Mouse (Mus musculus) hindbrain, embryonic 11.5 days (tissue): ENCODE results near the gene Fam192a. TPM values are rescaled to one million over a fixed set of nuclear protein-coding genes. Genes with fewer than 3 reads are reported as not detected.

Experiments used
- polyA plus RNA-seq: library from polyadenylated mRNA; unstranded; fragments of >200 nt; fragmentation: Nextera tagmentation; extraction: Ambion mirVana; gene quantifications from 2 replicates; pipeline ENCODE4 v1.2.1, GENCODE M21; 2014

The Fam192a gene
- polyA plus RNA-seq, 1 experiment from 2014 or later = 110 TPM

Other genes with a start within 250 kb of the Fam192a start
- gene Herpud1, start 215.6 kb downstream of the Fam192a start, polyA plus RNA-seq = 60.8 and 61.0 TPM in 2 replicates
- gene Nlrc5, start 167.6 kb downstream of the Fam192a start, polyA plus RNA-seq = 0.23 TPM in 1 of 2 replicates, not detected in the other
- gene Cpne2, start 69.0 kb downstream of the Fam192a start, polyA plus RNA-seq = 9.8 and 10.1 TPM in 2 replicates
- gene Rspry1, start 60 bp downstream of the Fam192a start, polyA plus RNA-seq = 45.5 and 50.4 TPM in 2 replicates
- 65.2 and 94.5 TPM in 2 replicates for gene Arl2bp, start 64.6 kb upstream of the Fam192a start, polyA plus RNA-seq
- 0.25 and 0.63 TPM in 2 replicates for gene Pllp, start 94.3 kb upstream of the Fam192a start, polyA plus RNA-seq
- not detected in 2 replicates for gene Ccl22, start 143.6 kb upstream of the Fam192a start, polyA plus RNA-seq
- gene Cx3cl1, start 170.0 kb upstream of the Fam192a start, polyA plus RNA-seq = 9.9 and 10.9 TPM in 2 replicates
- not detected in 2 replicates for gene Ccl17, start 208.5 kb upstream of the Fam192a start, polyA plus RNA-seq
- gene Coq9, start 236.3 kb upstream of the Fam192a start, polyA plus RNA-seq = 52.3 and 55.0 TPM in 2 replicates
- 124 and 145 TPM in 2 replicates for gene Ciapin1, start 236.4 kb upstream of the Fam192a start, polyA plus RNA-seq